11 mouse cellular contexts compared by ENCODE assay signal in the genomic region with DNA sequence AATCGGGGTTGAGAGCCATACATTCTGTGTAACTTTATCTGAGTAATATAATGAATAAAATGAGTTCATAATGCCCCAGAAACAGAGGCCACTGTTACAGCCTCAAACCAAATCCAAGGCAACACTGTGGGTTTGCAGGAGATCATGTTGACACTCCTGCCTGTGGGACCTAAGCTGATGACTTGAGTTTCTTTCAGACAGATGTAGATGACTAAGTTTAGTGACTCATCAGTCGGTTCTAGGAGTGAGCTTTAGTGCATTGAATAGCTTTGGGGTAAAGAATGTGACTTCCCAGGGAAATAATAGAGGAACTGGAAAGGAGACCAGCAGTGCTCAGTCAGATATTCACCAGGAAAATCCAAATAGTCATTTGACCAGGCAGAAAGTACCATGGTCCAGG. TPM values are rescaled to one million over a fixed set of nuclear protein-coding genes. Genes with fewer than 3 reads are reported as not detected.
DNase-seq lines count a peak whose midpoint lies in the region; ATAC-seq lines count a peak whose summit lies in the region.
"Had no signal": no experiment of that assay in that cellular context is flagged by ENCODE, and none has a peak within 500 bp of the region (broad histone marks: within the 10 kb centered on the region; RNA-seq: fewer than 3 reads in every experiment).

No protein-coding gene starts in this region.

- peak overlapping the region; percentile 68 for H3K4me3 ChIP-seq in heart, embryonic 12.5 days
- peak overlapping the region; percentile 58; the same call in 1 of the 2 replicates for H3K4me3 ChIP-seq in hindbrain, embryonic 11.5 days (ENCODE audit: low read depth, low read length)
- peak overlapping the region; percentile 58; the same call in 1 of the 2 replicates for H3K4me3 ChIP-seq in midbrain, embryonic 13.5 days (replicated peaks)

- H3K27me3 ChIP-seq in heart, embryonic 12.5 days (replicated peaks), result no peaks in the 10 kb centered on the region
- no peaks in the 10 kb centered on the region for H3K27me3 ChIP-seq in hindbrain, embryonic 11.5 days (ENCODE audit: control insufficient read depth, insufficient read depth, low read length)
- no peaks in the 10 kb centered on the region for H3K27me3 ChIP-seq in midbrain, embryonic 13.5 days
- H3K27me3 ChIP-seq: CH12.LX had no signal

- intact Hi-C loops in gastrocnemius, postnatal 14 days (cut with DNase I; ENCODE audit: low total_unique reads), result no loop called here

- peak overlapping the region; percentile 41; the same call in 1 of the 2 replicates for H3K9ac ChIP-seq in heart, embryonic 12.5 days
- H3K9ac ChIP-seq in hindbrain, embryonic 11.5 days (ENCODE audit: low read depth, low read length), result no peak overlapping the region
- no peak overlapping the region for H3K9ac ChIP-seq in midbrain, embryonic 13.5 days (replicated peaks)

- 65% methylated on average over 2 of the region's 2 CpGs for WGBS in heart, embryonic 12.5 days
- WGBS in hindbrain, embryonic 11.5 days, result 87% methylated on average over 2 of the region's 2 CpGs
- WGBS in midbrain, embryonic 13.5 days, result 84% methylated on average over 2 of the region's 2 CpGs

- peak overlapping the region; percentile 98 for H3K4me2 ChIP-seq in heart, embryonic 12.5 days
- H3K4me2 ChIP-seq in hindbrain, embryonic 11.5 days (replicated peaks; ENCODE audit: low read depth, low read length), result peak overlapping the region; percentile 89
- H3K4me2 ChIP-seq in midbrain, embryonic 13.5 days (replicated peaks), result peak overlapping the region; percentile 96

- H3K36me3 ChIP-seq in heart, embryonic 12.5 days, result no peaks in the 10 kb centered on the region
- H3K36me3 ChIP-seq in hindbrain, embryonic 11.5 days (ENCODE audit: control insufficient read depth, insufficient read depth, low read length), result no peaks in the 10 kb centered on the region; the same call in 1 of the 2 replicates
- no peaks in the 10 kb centered on the region for H3K36me3 ChIP-seq in midbrain, embryonic 13.5 days

- no peak for DNase-seq in heart, adult 18-20 months
- DNase-seq in Muller cell, postnatal 12 days (ENCODE audit: inconsistent ontology term), result peak; percentile 54
- no peak for DNase-seq in hindbrain, embryonic 11.5 days (ENCODE audit: low spot score)
- DNase-seq in T-cell, adult 2 months (ENCODE audit: low spot score), result no peak
- no peak for DNase-seq in gastrocnemius, postnatal 14 days
- no peak for DNase-seq in cerebellum, adult 8-10 months
- DNase-seq: kidney, postnatal 10 days; thymus, adult 18-20 months had no signal

- no peak for ATAC-seq in heart, embryonic 12.5 days (ENCODE audit: insufficient number of reproducible peaks, low FRiP score)
- ATAC-seq in hindbrain, embryonic 11.5 days (ENCODE audit: low FRiP score), result no peak
- ATAC-seq in midbrain, embryonic 13.5 days, result no peak

- H3K27ac ChIP-seq in heart, embryonic 12.5 days (ENCODE audit: poor library complexity, severe bottlenecking), result peak overlapping the region; percentile 44
- H3K27ac ChIP-seq in hindbrain, embryonic 11.5 days (ENCODE audit: low read depth, low read length), result no peak overlapping the region
- no peak overlapping the region for H3K27ac ChIP-seq in midbrain, embryonic 13.5 days

- no peaks in the 10 kb centered on the region for H3K9me3 ChIP-seq in heart, embryonic 12.5 days (replicated peaks)
- H3K9me3 ChIP-seq in hindbrain, embryonic 11.5 days (ENCODE audit: control insufficient read depth, low read length), result no peaks in the 10 kb centered on the region
- no peaks in the 10 kb centered on the region for H3K9me3 ChIP-seq in midbrain, embryonic 13.5 days

- peaks cover 12% of the 10 kb centered on the region for H3K4me1 ChIP-seq in heart, embryonic 12.5 days (replicated peaks)
- H3K4me1 ChIP-seq in hindbrain, embryonic 11.5 days (replicated peaks; ENCODE audit: control insufficient read depth, insufficient read depth, low read length), result no peaks in the 10 kb centered on the region
- peaks cover 26% of the 10 kb centered on the region for H3K4me1 ChIP-seq in midbrain, embryonic 13.5 days (replicated peaks)

RNA-seq across cellular contexts. Expression of a gene that starts 3.8 kb away (rescaled TPM):
- 120 and 130 TPM in 2 replicates for polyA plus RNA-seq in heart, embryonic 12.5 days (2016; fragmentation: Nextera tagmentation; extraction: Ambion mirVana)
- total RNA-seq in heart, adult 18-20 months (2021), result 10 to 100 TPM; 14.2 to 17.4 TPM
- 149 and 164 TPM in 2 replicates for polyA plus RNA-seq in hindbrain, embryonic 11.5 days (2014; fragmentation: Nextera tagmentation; extraction: Ambion mirVana)
- 86.9 and 105 TPM in 2 replicates for polyA plus RNA-seq in midbrain, embryonic 13.5 days (2015; fragmentation: Nextera tagmentation; extraction: Ambion mirVana)
- 10 to 100 TPM; 15.4 to 19.0 TPM for total RNA-seq in gastrocnemius, postnatal 14 days (2021)
- total RNA-seq: CH12.LX had no signal
